Mouse (Mus musculus) E14TG2a.4 (cell line): ENCODE results near the gene Tifa.

Experiments
- CTCF ChIP-seq: conservative IDR thresholded peaks from 2 replicates; pipeline ENCODE4 v1.5.1; 2014; ENCODE audit warnings: low read length
- NANOG ChIP-seq: IDR thresholded peaks from 2 replicates; pipeline ENCODE4 v1.6.1; 2014; ENCODE audit warnings: borderline replicate concordance, low read length, mixed read lengths

DNA sequence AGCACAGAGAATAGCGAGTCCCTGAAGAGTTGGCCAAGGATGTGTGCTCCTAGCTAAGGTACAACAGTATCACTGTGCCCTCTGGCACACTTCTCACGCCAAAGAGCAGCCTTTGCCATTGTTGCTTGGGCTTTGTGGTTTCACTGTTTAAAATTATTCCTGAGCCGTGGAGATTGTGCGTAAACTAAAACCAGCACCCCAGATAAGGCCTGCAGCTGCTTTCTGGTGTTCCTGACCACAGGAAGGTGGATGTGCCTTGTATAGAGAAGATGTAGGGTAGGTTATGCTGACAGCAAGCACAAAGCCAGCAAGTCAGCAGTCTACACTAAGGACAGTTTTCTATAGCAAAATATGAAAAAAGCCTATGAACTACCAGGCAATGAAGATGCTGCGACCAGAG lies 31.6 kb downstream of the Tifa start:
- no peak for TF ChIP-seq CTCF
- TF ChIP-seq NANOG, result no peak
